Mouse (Mus musculus) myocyte (in vitro differentiated cells): Measurements from ENCODE around the gene Tmem150a. TPM values are rescaled to one million over a fixed set of nuclear protein-coding genes. Genes with fewer than 3 reads are reported as not detected.

Source experiments
- H3K27me3 ChIP-seq: one replicate; pipeline ENCODE4 v1.6.1; 2011; ENCODE audit not compliant: control insufficient read depth, insufficient read depth, insufficient read length
- H3K36me3 ChIP-seq: one replicate; pipeline ENCODE4 v1.6.1; 2011; ENCODE audit not compliant: control insufficient read depth, insufficient read depth
- H3K4me2 ChIP-seq: one replicate; pipeline ENCODE4 v1.6.1; 2011; ENCODE audit warnings: low read depth, control low read depth
- H3K4me3 ChIP-seq: one replicate; pipeline ENCODE4 v1.5.1; 2011; ENCODE audit warnings: mild to moderate bottlenecking, control low read depth, moderate library complexity
- H3K79me2 ChIP-seq: one replicate; pipeline ENCODE4 v1.6.1; 2011; ENCODE audit not compliant: control insufficient read depth, insufficient read depth
- H3ac ChIP-seq: one replicate; pipeline ENCODE4 v1.6.1; 2011; ENCODE audit not compliant: control insufficient read depth, insufficient read length
- CEBPB ChIP-seq: IDR thresholded peaks from 2 replicates; pipeline ENCODE4 v1.6.1; 2011; ENCODE audit warnings: mild to moderate bottlenecking, moderate library complexity; ENCODE audit not compliant: poor library complexity, insufficient read depth, severe bottlenecking
- E2F4 ChIP-seq: IDR thresholded peaks from one replicate; pipeline ENCODE4 v1.6.1; 2011; ENCODE audit warnings: mild to moderate bottlenecking, control low read depth, moderate library complexity; ENCODE audit not compliant: insufficient read depth
- MAX ChIP-seq: IDR thresholded peaks from one replicate; pipeline ENCODE4 v1.6.1; 2011; ENCODE audit warnings: low read depth, mild to moderate bottlenecking, control low read depth
- MYOD1 ChIP-seq, 3 experiments: IDR thresholded peaks; one replicate each; pipeline ENCODE4 v1.6.1; 2011; ENCODE audit warnings: control low read depth in 2 of 3, low read depth in 2 of 3, mild to moderate bottlenecking in 2 of 3, moderate library complexity in 1 of 3; ENCODE audit not compliant: insufficient read length in 2 of 3, control insufficient read depth in 1 of 3
- MYOG ChIP-seq, 3 experiments: IDR thresholded peaks; one replicate each; pipeline ENCODE4 v1.6.1; 2011; ENCODE audit warnings: control low read depth in 2 of 3, low read depth in 2 of 3, mild to moderate bottlenecking in 2 of 3; ENCODE audit not compliant: insufficient read length in 2 of 3, control insufficient read depth in 1 of 3, insufficient read depth in 1 of 3
- POLR2A ChIP-seq: IDR thresholded peaks from one replicate; pipeline ENCODE4 v1.6.1; 2011; ENCODE audit warnings: low read depth, mild to moderate bottlenecking, control low read depth, moderate library complexity; ENCODE audit not compliant: insufficient read length
- POLR2AphosphoS2 ChIP-seq: IDR thresholded peaks from one replicate; pipeline ENCODE4 v1.6.1; 2011; ENCODE audit warnings: low read depth, control low read depth; ENCODE audit not compliant: insufficient read length
- REST ChIP-seq: IDR thresholded peaks from one replicate; pipeline ENCODE4 v1.6.1; 2011; ENCODE audit warnings: mild to moderate bottlenecking, control low read depth, moderate library complexity; ENCODE audit not compliant: insufficient read depth, insufficient read length
- SRF ChIP-seq: IDR thresholded peaks from one replicate; pipeline ENCODE4 v1.6.1; 2011; ENCODE audit warnings: low read depth; ENCODE audit not compliant: control insufficient read depth, insufficient read length
- TCF12 ChIP-seq: IDR thresholded peaks from one replicate; pipeline ENCODE4 v1.6.1; 2011; ENCODE audit warnings: mild to moderate bottlenecking, control low read depth; ENCODE audit not compliant: poor library complexity, insufficient read depth, severe bottlenecking
- TCF3 ChIP-seq: IDR thresholded peaks from one replicate; pipeline ENCODE4 v1.6.1; 2011; ENCODE audit warnings: low read depth, control low read depth; ENCODE audit not compliant: insufficient read length
- USF1 ChIP-seq: IDR thresholded peaks from one replicate; pipeline ENCODE4 v1.6.1; 2011; ENCODE audit warnings: low read depth, mild to moderate bottlenecking, control low read depth, moderate library complexity
- polyA plus RNA-seq: library from polyadenylated mRNA; unstranded; fragments of >200 nt; fragmentation: generic; extraction: Trizol; gene quantifications from one replicate; pipeline ENCODE4 v1.2.1, GENCODE M21; 2012; ENCODE audit warnings: missing spikeins

Tmem150a gene
- polyA plus RNA-seq, 1 experiment, result 26.7 TPM

GRCm38 (mm10) chr6:72357164-72358079 lies 2.2 kb downstream of the Tmem150a start:
- Histone ChIP-seq H3ac (no peak overlapping the region), H3K79me2 (peaks cover 14% of the 10 kb centered on the region), H3K36me3 (peaks cover 8% of the 10 kb centered on the region), H3K27me3 (no peaks in the 10 kb centered on the region), H3K4me2 (no peak overlapping the region), H3K4me3 (no peak overlapping the region)
- no peak for TF ChIP-seq TCF12
- no peak for TF ChIP-seq MAX
- no peak for TF ChIP-seq USF1
- TF ChIP-seq REST, result no peak
- TF ChIP-seq MYOG (IDR thresholded peaks at IDR 0.05; ENCODE audit: control insufficient read depth in 1 of 3, insufficient read depth in 1 of 3, insufficient read length in 2 of 3, low read depth in 2 of 3), result no peak
- no peak for TF ChIP-seq E2F4
- no peak for TF ChIP-seq POLR2AphosphoS2
- TF ChIP-seq MYOD1 (IDR thresholded peaks at IDR 0.05; ENCODE audit: control insufficient read depth in 1 of 3, insufficient read length in 2 of 3, low read depth in 2 of 3), result no peak
- TF ChIP-seq POLR2A, result no peak
- TF ChIP-seq TCF3, result no peak
- no peak for TF ChIP-seq SRF
- TF ChIP-seq CEBPB, result no peak

DNA sequence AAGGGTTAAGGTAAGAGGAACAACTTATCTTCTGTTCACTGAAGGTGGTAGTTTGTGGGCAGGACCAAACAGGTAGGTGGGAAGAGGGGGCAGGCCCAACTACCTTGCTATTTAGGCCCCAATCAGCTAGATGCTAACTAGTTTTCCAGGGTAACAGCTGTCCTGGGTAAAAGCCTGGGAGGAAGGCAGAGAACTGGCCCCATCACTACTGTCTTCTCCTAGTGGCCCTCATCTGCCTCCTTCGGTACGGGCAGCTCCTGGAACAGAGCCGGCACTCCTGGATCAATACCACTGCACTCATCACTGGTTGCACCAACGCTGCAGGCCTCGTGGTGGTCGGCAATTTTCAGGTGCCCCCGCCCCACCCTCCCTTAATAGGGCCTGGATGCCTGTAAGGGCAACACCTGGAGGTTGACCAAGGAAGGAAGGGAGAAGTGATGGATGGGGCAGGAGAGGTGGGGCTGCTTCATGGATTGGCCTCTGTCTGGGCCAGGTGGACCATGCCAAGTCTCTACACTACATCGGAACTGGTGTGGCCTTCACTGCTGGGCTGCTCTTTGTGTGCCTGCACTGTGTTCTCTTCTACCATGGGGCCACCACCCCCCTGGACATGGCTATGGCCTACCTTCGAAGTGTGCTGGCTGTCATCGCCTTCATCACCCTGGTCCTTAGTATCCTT lies 3.0 kb downstream of the Tmem150a start:
- no peak overlapping the region for H3ac ChIP-seq
- H3K4me2 ChIP-seq, result no peak overlapping the region
- peaks cover 14% of the 10 kb centered on the region for H3K79me2 ChIP-seq
- H3K4me3 ChIP-seq, result no peak overlapping the region
- peak; percentile 29 for TF ChIP-seq POLR2A
- no peak for TF ChIP-seq USF1
- peak; percentile 72 for TF ChIP-seq POLR2AphosphoS2
- TF ChIP-seq MYOG (IDR thresholded peaks at IDR 0.05; ENCODE audit: control insufficient read depth in 1 of 3, insufficient read depth in 1 of 3, insufficient read length in 2 of 3, low read depth in 2 of 3), result no peak
- no peak for TF ChIP-seq TCF3
- TF ChIP-seq E2F4, result no peak
- TF ChIP-seq MAX, result no peak
- TF ChIP-seq REST, result no peak
- TF ChIP-seq MYOD1 (IDR thresholded peaks at IDR 0.05; ENCODE audit: control insufficient read depth in 1 of 3, insufficient read length in 2 of 3, low read depth in 2 of 3), result no peak
- peaks cover 8% of the 10 kb centered on the region for H3K36me3 ChIP-seq
- no peaks in the 10 kb centered on the region for H3K27me3 ChIP-seq

DNA sequence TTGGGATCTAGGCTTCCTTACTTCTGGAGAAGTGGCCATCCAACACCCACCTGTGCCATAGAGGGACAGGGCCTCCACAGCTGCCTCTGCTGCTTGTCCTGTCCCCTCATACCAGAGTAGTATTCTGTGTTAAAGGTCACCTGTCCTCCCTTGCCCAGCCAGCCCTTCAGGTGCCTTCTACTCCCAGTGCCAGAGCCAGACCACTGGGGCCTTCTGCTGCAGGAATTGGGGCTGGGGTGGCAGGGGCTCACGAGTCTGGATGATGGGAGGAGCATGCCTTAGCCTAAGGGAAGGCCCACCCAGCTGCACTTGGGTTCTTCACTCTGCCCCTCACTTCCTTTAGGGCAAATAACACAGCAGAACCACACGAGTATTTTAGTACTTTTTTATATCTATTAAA lies 4.1 kb downstream of the Tmem150a start:
- H3K79me2 ChIP-seq, result peaks cover 14% of the 10 kb centered on the region
- H3K4me3 ChIP-seq, result no peak overlapping the region
- no peaks in the 10 kb centered on the region for H3K27me3 ChIP-seq
- H3K36me3 ChIP-seq, result peaks cover 8% of the 10 kb centered on the region
- no peak overlapping the region for H3K4me2 ChIP-seq
- H3ac ChIP-seq, result no peak overlapping the region
- TF ChIP-seq MYOD1 (IDR thresholded peaks at IDR 0.05; ENCODE audit: control insufficient read depth in 1 of 3, insufficient read length in 2 of 3, low read depth in 2 of 3), result no peak
- TF ChIP-seq POLR2AphosphoS2, result peak; percentile 43

- TF ChIP-seq POLR2A (peak; percentile 1), MYOG (IDR thresholded peaks at IDR 0.05; ENCODE audit: control insufficient read depth in 1 of 3, insufficient read depth in 1 of 3, insufficient read length in 2 of 3, low read depth in 2 of 3) (no peak)
- Histone ChIP-seq H3ac (no peak overlapping the region), H3K4me2 (peak overlapping the region; percentile 95), H3K79me2 (peaks cover 14% of the 10 kb centered on the region), H3K4me3 (peak overlapping the region; percentile 69), H3K36me3 (peaks cover 8% of the 10 kb centered on the region), H3K27me3 (no peaks in the 10 kb centered on the region)
Observed at GRCm38 (mm10) chr6:72359891-72360598, 4.8 kb downstream of the Tmem150a start.

GRCm38 (mm10) chr6:72360599-72360935 lies 5.3 kb downstream of the Tmem150a start:
- Histone ChIP-seq H3K4me3 (peak overlapping the region; percentile 69), H3K27me3 (no peaks in the 10 kb centered on the region), H3K36me3 (peaks cover 8% of the 10 kb centered on the region), H3K4me2 (peak overlapping the region; percentile 95), H3K79me2 (peaks cover 14% of the 10 kb centered on the region), H3ac (no peak overlapping the region)
- TF ChIP-seq POLR2A (peak; percentile 5), MYOD1 (IDR thresholded peaks at IDR 0.05; ENCODE audit: control insufficient read depth in 1 of 3, insufficient read length in 2 of 3, low read depth in 2 of 3) (no peak)
